Mouse (Mus musculus): ENCODE results near the gene Btbd35f1. TPM values are rescaled to one million over a fixed set of nuclear protein-coding genes. Genes with fewer than 3 reads are reported as not detected.
"Not testable (repeated sequence)": the region's sequence is repeated elsewhere in the genome, so short reads cannot be mapped to it uniquely, and the experiment has no call there.

Btbd35f1 gene
- polyA plus RNA-seq (2012; ENCODE audit: insufficient read depth, low replicate concordance): not detected in 2 replicates

DNA sequence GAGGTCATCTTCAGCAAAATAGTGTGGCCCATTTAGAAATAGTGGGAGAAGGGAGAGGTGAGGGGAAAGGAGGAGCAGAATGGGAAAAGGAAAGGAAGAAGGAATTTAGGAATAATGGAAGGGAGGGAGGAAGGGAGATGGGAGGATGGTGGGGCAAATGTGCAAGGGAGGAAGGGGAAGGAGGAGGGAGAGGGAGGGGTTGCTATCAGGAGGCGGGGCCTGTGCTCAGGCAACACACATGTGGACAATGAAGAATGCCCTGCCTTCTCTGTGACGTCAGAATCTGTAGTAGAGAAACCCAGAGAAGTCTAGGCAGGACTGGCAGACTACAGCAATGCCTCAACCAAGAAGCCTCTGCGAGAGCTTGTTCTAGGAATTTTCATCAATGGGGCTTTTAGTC is at the start of gene Btbd35f1:
Btbd35f1 (plus strand) TSS at position 301 of the 400 bp plus-strand sequence.
- not testable (repeated sequence) for H3K4me3 ChIP-seq (replicated peaks); H3K4me1 ChIP-seq; H3K27me3 ChIP-seq (replicated peaks); H3K36me3 ChIP-seq (replicated peaks; ENCODE audit: low read length); H3K9me3 ChIP-seq

DNA sequence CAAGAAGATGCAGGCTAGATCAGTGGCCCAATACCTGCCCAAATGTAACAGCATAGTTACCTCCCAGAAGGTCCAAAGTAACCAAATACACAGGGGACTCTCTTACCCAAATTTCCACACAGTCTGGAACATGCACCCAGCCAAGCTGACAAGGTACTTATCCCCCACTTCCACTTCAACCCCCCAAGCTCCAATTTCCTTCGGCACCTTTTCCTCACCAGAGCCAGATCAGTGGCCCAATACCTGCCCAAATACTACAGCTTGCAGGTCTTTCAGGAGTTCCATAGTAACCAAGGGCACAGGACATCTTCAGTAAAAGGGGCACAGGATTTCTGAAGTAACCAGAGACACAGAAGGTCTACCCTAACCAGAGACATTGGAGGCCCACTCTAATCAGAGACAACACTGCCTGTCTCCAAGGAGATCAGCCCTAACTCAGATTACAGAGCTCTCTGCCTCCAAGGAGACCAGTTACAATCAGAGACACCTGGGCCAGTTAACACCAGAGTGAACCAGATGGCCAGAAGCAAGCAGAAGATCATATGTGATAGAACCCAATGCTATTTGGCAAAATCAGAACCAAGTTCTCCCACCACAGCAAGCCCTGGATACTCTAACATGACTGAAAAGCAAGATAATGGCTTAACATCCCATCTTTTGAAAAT is 31.2 kb downstream of the Btbd35f1 start:
- not testable (repeated sequence) for H3K9me3 ChIP-seq; H3K36me3 ChIP-seq (replicated peaks; ENCODE audit: low read length); H3K4me1 ChIP-seq; H3K4me3 ChIP-seq (replicated peaks); H3K27me3 ChIP-seq (replicated peaks)

DNA sequence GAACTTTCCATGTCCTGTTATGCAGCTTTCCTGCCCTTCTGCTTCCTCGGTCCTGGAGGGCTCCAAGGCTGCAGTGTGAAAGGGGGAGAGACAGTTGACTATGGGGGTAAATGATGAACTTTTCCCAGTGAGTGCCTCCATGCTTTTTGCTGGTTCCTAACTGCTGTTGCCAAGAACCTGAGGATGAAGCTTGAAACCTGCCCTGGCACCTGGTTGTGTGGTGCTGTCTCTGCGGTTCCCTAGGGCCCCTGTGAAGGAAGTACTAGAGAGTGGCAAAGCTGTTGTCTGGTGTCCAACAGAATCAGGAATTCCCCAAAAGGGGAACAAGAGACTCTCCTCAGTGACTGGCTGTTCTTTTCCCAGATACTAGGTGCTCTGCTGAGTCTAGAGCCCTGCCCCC is 41.2 kb downstream of the Btbd35f1 start:
- H3K4me1 ChIP-seq; H3K36me3 ChIP-seq (replicated peaks; ENCODE audit: low read length); H3K9me3 ChIP-seq; H3K4me3 ChIP-seq (replicated peaks); H3K27me3 ChIP-seq (replicated peaks): not testable (repeated sequence)

DNA sequence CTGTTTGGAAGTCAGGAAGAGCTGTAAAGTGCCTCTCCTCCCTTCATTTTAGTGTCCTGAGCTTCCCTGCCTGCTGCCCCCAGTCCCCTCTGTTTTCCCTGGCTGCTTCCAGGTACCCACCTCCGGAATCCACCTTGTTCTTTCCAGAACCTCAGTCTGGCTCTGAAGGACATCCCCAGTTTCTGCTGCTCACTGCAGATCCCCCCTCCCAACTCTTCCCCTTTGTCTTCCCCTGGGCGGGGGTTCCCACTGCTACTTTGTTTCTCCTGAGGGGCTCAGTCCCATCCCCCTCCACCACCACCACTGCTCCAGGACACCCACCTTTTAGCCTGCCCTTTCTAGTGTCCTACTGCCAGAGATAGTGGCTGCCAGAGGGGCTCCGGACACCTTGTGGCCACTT is 41.6 kb downstream of the Btbd35f1 start:
- not testable (repeated sequence) for H3K9me3 ChIP-seq; H3K4me3 ChIP-seq (replicated peaks)

More for the DNA sequence above, 41.6 kb downstream of the Btbd35f1 start:
- H3K36me3 ChIP-seq (replicated peaks; ENCODE audit: low read length); H3K4me1 ChIP-seq; H3K27me3 ChIP-seq (replicated peaks): not testable (repeated sequence)

Other genes with a start within 250 kb of the Btbd35f1 start
- not detected in 2 replicates for gene Gm5926, start 90.7 kb downstream of the Btbd35f1 start, polyA plus RNA-seq (2012; ENCODE audit: insufficient read depth, low replicate concordance)
- gene Btbd35f21, start 166.1 kb downstream of the Btbd35f1 start, polyA plus RNA-seq (2012; ENCODE audit: insufficient read depth, low replicate concordance): not detected in 2 replicates